Mouse (Mus musculus): ENCODE results near the gene Unc13d. TPM values are rescaled to one million over a fixed set of nuclear protein-coding genes. Genes with fewer than 3 reads are reported as not detected.
"Not testable (repeated sequence)": the region's sequence is repeated elsewhere in the genome, so short reads cannot be mapped to it uniquely, and the experiment has no call there.

Gene Unc13d
- polyA plus RNA-seq, 1 experiment from 2014 or later: 7.2 TPM

- not testable (repeated sequence) for H3K9me3 ChIP-seq (ENCODE audit: control insufficient read depth, low read length); H3K4me1 ChIP-seq (replicated peaks; ENCODE audit: control insufficient read depth, insufficient read depth, low read length); H3K27me3 ChIP-seq (ENCODE audit: control insufficient read depth, insufficient read depth, low read depth, low read length); ATAC-seq (ENCODE audit: low read depth)
- peak overlapping the region; percentile 50 for H3K4me2 ChIP-seq (ENCODE audit: low read depth, low read length)
- H3K4me3 ChIP-seq (ENCODE audit: low read length): peak overlapping the region; percentile 91
- H3K27ac ChIP-seq (ENCODE audit: low read length): peak overlapping the region; percentile 100
- H3K9ac ChIP-seq (ENCODE audit: low read length): peak overlapping the region; percentile 100
- peaks cover 14% of the 10 kb centered on the region for H3K36me3 ChIP-seq (ENCODE audit: control insufficient read depth, insufficient read depth, low read length)
- 2% methylated on average over 18 of the region's 18 CpGs for WGBS
Measured at GRCm38 (mm10) chr11:116023074-116023770, 54.5 kb downstream of the Unc13d start.

- H3K27me3 ChIP-seq (ENCODE audit: control insufficient read depth, insufficient read depth, low read depth, low read length): no peaks in the 10 kb centered on the region
- H3K9me3 ChIP-seq (ENCODE audit: control insufficient read depth, low read length): no peaks in the 10 kb centered on the region
- H3K4me3 ChIP-seq (ENCODE audit: low read length): peak overlapping the region; percentile 46
- WGBS: 43% methylated on average over 4 of the region's 4 CpGs
- no peak for ATAC-seq (ENCODE audit: low read depth)
- H3K4me2 ChIP-seq (ENCODE audit: low read depth, low read length): peak overlapping the region; percentile 68
- peak overlapping the region; percentile 49 for H3K9ac ChIP-seq (ENCODE audit: low read length)
- H3K27ac ChIP-seq (ENCODE audit: low read length): no peak overlapping the region
- peaks cover 9% of the 10 kb centered on the region for H3K4me1 ChIP-seq (replicated peaks; ENCODE audit: control insufficient read depth, insufficient read depth, low read length)
- H3K36me3 ChIP-seq (ENCODE audit: control insufficient read depth, insufficient read depth, low read length): peaks cover 14% of the 10 kb centered on the region
Measured at GRCm38 (mm10) chr11:116022256-116022780, 55.4 kb downstream of the Unc13d start.

GRCm38 (mm10) chr11:116021328-116022220 lies 56.2 kb downstream of the Unc13d start:
- Histone ChIP-seq H3K9ac (ENCODE audit: low read length) (no peak overlapping the region), H3K27ac (ENCODE audit: low read length) (no peak overlapping the region), H3K36me3 (ENCODE audit: control insufficient read depth, insufficient read depth, low read length) (peaks cover 14% of the 10 kb centered on the region), H3K9me3 (ENCODE audit: control insufficient read depth, low read length) (no peaks in the 10 kb centered on the region), H3K4me3 (ENCODE audit: low read length) (no peak overlapping the region), H3K4me2 (ENCODE audit: low read depth, low read length) (peak overlapping the region; percentile 25), H3K27me3 (ENCODE audit: control insufficient read depth, insufficient read depth, low read depth, low read length) (no peaks in the 10 kb centered on the region), H3K4me1 (replicated peaks; ENCODE audit: control insufficient read depth, insufficient read depth, low read length) (peaks cover 9% of the 10 kb centered on the region)
- 58% methylated on average over 6 of the region's 6 CpGs for WGBS
- ATAC-seq (ENCODE audit: low read depth): no peak

- ATAC-seq (ENCODE audit: low read depth): no peak
- Histone ChIP-seq H3K36me3 (ENCODE audit: control insufficient read depth, insufficient read depth, low read length) (peaks cover 14% of the 10 kb centered on the region), H3K27ac (ENCODE audit: low read length) (no peak overlapping the region), H3K4me1 (replicated peaks; ENCODE audit: control insufficient read depth, insufficient read depth, low read length) (peaks cover 9% of the 10 kb centered on the region), H3K27me3 (ENCODE audit: control insufficient read depth, insufficient read depth, low read depth, low read length) (no peaks in the 10 kb centered on the region), H3K9ac (ENCODE audit: low read length) (no peak overlapping the region), H3K9me3 (ENCODE audit: control insufficient read depth, low read length) (no peaks in the 10 kb centered on the region), H3K4me2 (ENCODE audit: low read depth, low read length) (no peak overlapping the region), H3K4me3 (ENCODE audit: low read length) (no peak overlapping the region)
- WGBS: 29% methylated on average over 1 of the region's 1 CpGs
Measured at GRCm38 (mm10) chr11:116020519-116020922, 57.2 kb downstream of the Unc13d start.

- no peak overlapping the region for H3K9ac ChIP-seq (ENCODE audit: low read length)
- H3K27me3 ChIP-seq (ENCODE audit: control insufficient read depth, insufficient read depth, low read depth, low read length): no peaks in the 10 kb centered on the region
- WGBS: 67% methylated on average over 2 of the region's 2 CpGs
- H3K4me1 ChIP-seq (replicated peaks; ENCODE audit: control insufficient read depth, insufficient read depth, low read length): peaks cover 11% of the 10 kb centered on the region
- peaks cover 14% of the 10 kb centered on the region for H3K36me3 ChIP-seq (ENCODE audit: control insufficient read depth, insufficient read depth, low read length)
- H3K9me3 ChIP-seq (ENCODE audit: control insufficient read depth, low read length): no peaks in the 10 kb centered on the region
- H3K4me2 ChIP-seq (ENCODE audit: low read depth, low read length): no peak overlapping the region
- ATAC-seq (ENCODE audit: low read depth): no peak
- peak overlapping the region; percentile 55; the same call in 1 of the 2 replicates for H3K27ac ChIP-seq (ENCODE audit: low read length)
- no peak overlapping the region for H3K4me3 ChIP-seq (ENCODE audit: low read length)
Measured at GRCm38 (mm10) chr11:116019976-116020411, 57.8 kb downstream of the Unc13d start.

- Histone ChIP-seq H3K27ac (ENCODE audit: low read length) (no peak overlapping the region), H3K4me1 (replicated peaks; ENCODE audit: control insufficient read depth, insufficient read depth, low read length) (peaks cover 11% of the 10 kb centered on the region), H3K9ac (ENCODE audit: low read length) (no peak overlapping the region), H3K9me3 (ENCODE audit: control insufficient read depth, low read length) (no peaks in the 10 kb centered on the region), H3K4me2 (ENCODE audit: low read depth, low read length) (no peak overlapping the region), H3K36me3 (ENCODE audit: control insufficient read depth, insufficient read depth, low read length) (peaks cover 14% of the 10 kb centered on the region), H3K27me3 (ENCODE audit: control insufficient read depth, insufficient read depth, low read depth, low read length) (no peaks in the 10 kb centered on the region), H3K4me3 (ENCODE audit: low read length) (no peak overlapping the region)
- 54% methylated on average over 1 of the region's 1 CpGs for WGBS
- no peak for ATAC-seq (ENCODE audit: low read depth)
Measured at GRCm38 (mm10) chr11:116019360-116019791, 58.4 kb downstream of the Unc13d start.

- not testable (repeated sequence) for H3K27me3 ChIP-seq (ENCODE audit: control insufficient read depth, insufficient read depth, low read depth, low read length); H3K27ac ChIP-seq (ENCODE audit: low read length); H3K4me2 ChIP-seq (ENCODE audit: low read depth, low read length); ATAC-seq (ENCODE audit: low read depth); H3K4me3 ChIP-seq (ENCODE audit: low read length); H3K9me3 ChIP-seq (ENCODE audit: control insufficient read depth, low read length); H3K9ac ChIP-seq (ENCODE audit: low read length)
- peaks cover 11% of the 10 kb centered on the region for H3K4me1 ChIP-seq (replicated peaks; ENCODE audit: control insufficient read depth, insufficient read depth, low read length)
- WGBS: 88% methylated on average over 4 of the region's 4 CpGs
- peaks cover 14% of the 10 kb centered on the region for H3K36me3 ChIP-seq (ENCODE audit: control insufficient read depth, insufficient read depth, low read length)
Measured at GRCm38 (mm10) chr11:116018867-116019266, 58.9 kb downstream of the Unc13d start.

GRCm38 (mm10) chr11:116018106-116018505 lies 59.7 kb downstream of the Unc13d start:
- no peak overlapping the region for H3K4me2 ChIP-seq (ENCODE audit: low read depth, low read length)
- peaks cover 12% of the 10 kb centered on the region for H3K4me1 ChIP-seq (replicated peaks; ENCODE audit: control insufficient read depth, insufficient read depth, low read length)
- H3K27me3 ChIP-seq (ENCODE audit: control insufficient read depth, insufficient read depth, low read depth, low read length): no peaks in the 10 kb centered on the region
- no peak overlapping the region for H3K27ac ChIP-seq (ENCODE audit: low read length)
- ATAC-seq (ENCODE audit: low read depth): peak; percentile 31; the same call in 1 of the 2 replicates
- no peak overlapping the region for H3K9ac ChIP-seq (ENCODE audit: low read length)
- 26% methylated on average over 6 of the region's 6 CpGs for WGBS
- H3K4me3 ChIP-seq (ENCODE audit: low read length): no peak overlapping the region
- peaks cover 12% of the 10 kb centered on the region for H3K36me3 ChIP-seq (ENCODE audit: control insufficient read depth, insufficient read depth, low read length)
- H3K9me3 ChIP-seq (ENCODE audit: control insufficient read depth, low read length): no peaks in the 10 kb centered on the region

GRCm38 (mm10) chr11:116014821-116015220 lies 62.9 kb downstream of the Unc13d start:
- H3K4me2 ChIP-seq (ENCODE audit: low read depth, low read length): peak overlapping the region; percentile 6; the same call in 1 of the 2 replicates
- 0 out of 2 replicates have a peak, but pooled peaks cover 2% of the 10 kb centered on the region for H3K36me3 ChIP-seq (ENCODE audit: control insufficient read depth, insufficient read depth, low read length)
- H3K9me3 ChIP-seq (ENCODE audit: control insufficient read depth, low read length): no peaks in the 10 kb centered on the region
- peak overlapping the region; percentile 61 for H3K27ac ChIP-seq (ENCODE audit: low read length)
- 38% methylated on average over 8 of the region's 8 CpGs for WGBS
- peaks cover 12% of the 10 kb centered on the region for H3K4me1 ChIP-seq (replicated peaks; ENCODE audit: control insufficient read depth, insufficient read depth, low read length)
- no peaks in the 10 kb centered on the region for H3K27me3 ChIP-seq (ENCODE audit: control insufficient read depth, insufficient read depth, low read depth, low read length)
- H3K4me3 ChIP-seq (ENCODE audit: low read length): no peak overlapping the region
- H3K9ac ChIP-seq (ENCODE audit: low read length): no peak overlapping the region
- peak; percentile 11; the same call in 1 of the 2 replicates for ATAC-seq (ENCODE audit: low read depth)

Data from lung, embryonic 16.5 days (tissue).